Mouse (Mus musculus): Measurements from ENCODE around the gene Vmn2r28. TPM values are rescaled to one million over a fixed set of nuclear protein-coding genes. Genes with fewer than 3 reads are reported as not detected.
"Not testable (repeated sequence)": the region's sequence is repeated elsewhere in the genome, so short reads cannot be mapped to it uniquely, and the experiment has no call there.

Gene Vmn2r28
- not detected in 2 replicates for polyA plus RNA-seq (2012)

GRCm38 (mm10) chr7:5493856-5494255 lies at the start of gene Vmn2r28:
TSS of gene Vmn2r28 (minus strand) at chr7:5493956.
- TF ChIP-seq GATA1 (IDR thresholded peaks at IDR 0.05; ENCODE audit: low read length), result not testable (repeated sequence)

- no peak for TF ChIP-seq GATA1 (IDR thresholded peaks at IDR 0.05; ENCODE audit: low read length)
Measured at GRCm38 (mm10) chr7:5456674-5457073, 37.1 kb downstream of the Vmn2r28 start, which contains the start of gene Vmn1r59. TSS of gene Vmn1r59 (minus strand) at chr7:5456774.

GRCm38 (mm10) chr7:5448627-5449026 lies 45.1 kb downstream of the Vmn2r28 start:
- no peak for TF ChIP-seq GATA1 (IDR thresholded peaks at IDR 0.05; ENCODE audit: low read length)

Other genes starting within 250 kb of the Vmn2r28 start
- not detected in 2 replicates for gene Gm5065, start 143.4 kb downstream of the Vmn2r28 start, polyA plus RNA-seq (2012)
- gene Nlrp2, start 142.9 kb downstream of the Vmn2r28 start, polyA plus RNA-seq (2012), result not detected in 2 replicates
- not detected in 2 replicates for gene Vmn1r58, start 80.6 kb downstream of the Vmn2r28 start, polyA plus RNA-seq (2012)
- not detected in 2 replicates for gene Vmn1r59, start 37.2 kb downstream of the Vmn2r28 start, polyA plus RNA-seq (2012)
- not detected in 2 replicates for gene Vmn1r60, start 53.4 kb upstream of the Vmn2r28 start, polyA plus RNA-seq (2012)
- not detected in 2 replicates for gene Vmn1r61, start 119.3 kb upstream of the Vmn2r28 start, polyA plus RNA-seq (2012)
- gene Vmn1r62, start 179.7 kb upstream of the Vmn2r28 start, polyA plus RNA-seq (2012), result not detected in 2 replicates